Mouse (Mus musculus): ENCODE measurements around the gene Mycbp. TPM values are rescaled to one million over a fixed set of nuclear protein-coding genes. Genes with fewer than 3 reads are reported as not detected.
"Not testable (repeated sequence)": the region's sequence is repeated elsewhere in the genome, so short reads cannot be mapped to it uniquely, and the experiment has no call there.

Gene Mycbp
- polyA plus RNA-seq, 1 experiment from 2014 or later = 59.9 TPM

DNA sequence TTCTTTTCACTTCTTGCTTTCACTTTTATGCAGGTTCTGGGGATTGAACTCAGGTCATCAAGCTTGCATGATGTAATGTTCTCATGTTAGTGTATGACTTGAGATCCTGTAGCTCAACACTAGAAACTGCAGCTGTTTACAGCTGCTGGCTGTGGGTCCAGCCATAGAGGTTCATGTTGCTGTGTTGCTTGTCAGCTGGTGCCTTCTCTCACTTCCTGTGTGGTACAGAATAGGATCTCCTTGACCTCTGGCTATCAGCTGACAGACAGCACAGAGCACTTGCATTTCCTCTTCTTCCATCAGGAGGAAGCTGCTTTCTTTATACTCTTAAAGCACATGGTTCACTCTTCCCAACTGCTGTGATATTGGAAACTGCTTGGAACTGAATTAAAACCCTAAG, 23.3 kb downstream of the Mycbp start:
- DNase-seq (ENCODE audit: low spot score) (no peak), ATAC-seq (replicated peaks; ENCODE audit: low FRiP score) (no peak)
- Histone ChIP-seq H3K4me1 (replicated peaks; ENCODE audit: control insufficient read depth, insufficient read depth, low read length) (no peaks in the 10 kb centered on the region), H3K9ac (ENCODE audit: low read length) (no peak overlapping the region), H3K27ac (ENCODE audit: low read depth, low read length) (no peak overlapping the region), H3K4me2 (ENCODE audit: low read depth, low read length, severe bottlenecking) (no peak overlapping the region), H3K4me3 (ENCODE audit: low read depth, low read length) (no peak overlapping the region), H3K27me3 (ENCODE audit: control insufficient read depth, insufficient read depth, low read length) (no peaks in the 10 kb centered on the region), H3K36me3 (ENCODE audit: control insufficient read depth, insufficient read depth, low read length) (peaks cover 6% of the 10 kb centered on the region), H3K9me3 (ENCODE audit: control insufficient read depth, low read length) (no peaks in the 10 kb centered on the region)

DNA sequence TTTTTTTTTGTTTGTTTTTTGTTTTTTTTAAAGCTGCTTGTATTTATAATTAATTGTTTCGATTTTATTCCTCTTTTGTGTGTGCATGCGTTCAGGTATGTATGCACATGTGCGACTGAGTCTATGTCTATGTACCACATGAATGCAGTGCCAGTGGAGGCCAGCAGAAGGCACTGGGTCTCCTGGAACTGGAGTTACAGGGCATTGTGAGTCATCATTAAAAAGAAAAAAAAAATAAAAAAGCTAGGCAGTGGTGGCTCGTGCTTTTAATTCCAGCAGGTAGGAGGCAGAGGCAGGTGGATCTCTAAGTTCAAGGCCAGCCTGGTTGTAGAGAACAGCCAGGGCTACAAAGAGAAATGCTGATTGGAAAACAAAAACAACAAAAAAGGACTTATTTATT, 25.4 kb downstream of the Mycbp start:
- Histone ChIP-seq H3K4me2 (ENCODE audit: low read depth, low read length, severe bottlenecking) (no peak overlapping the region), H3K9ac (ENCODE audit: low read length) (no peak overlapping the region), H3K36me3 (ENCODE audit: control insufficient read depth, insufficient read depth, low read length) (peaks cover 6% of the 10 kb centered on the region), H3K27me3 (ENCODE audit: control insufficient read depth, insufficient read depth, low read length) (no peaks in the 10 kb centered on the region), H3K9me3 (ENCODE audit: control insufficient read depth, low read length) (no peaks in the 10 kb centered on the region), H3K27ac (ENCODE audit: low read depth, low read length) (no peak overlapping the region), H3K4me3 (ENCODE audit: low read depth, low read length) (no peak overlapping the region), H3K4me1 (replicated peaks; ENCODE audit: control insufficient read depth, insufficient read depth, low read length) (no peaks in the 10 kb centered on the region)
- DNase-seq (ENCODE audit: low spot score) = no peak
- 93% methylated on average over 4 of the region's 4 CpGs for WGBS
- no peak for ATAC-seq (replicated peaks; ENCODE audit: low FRiP score)

DNA sequence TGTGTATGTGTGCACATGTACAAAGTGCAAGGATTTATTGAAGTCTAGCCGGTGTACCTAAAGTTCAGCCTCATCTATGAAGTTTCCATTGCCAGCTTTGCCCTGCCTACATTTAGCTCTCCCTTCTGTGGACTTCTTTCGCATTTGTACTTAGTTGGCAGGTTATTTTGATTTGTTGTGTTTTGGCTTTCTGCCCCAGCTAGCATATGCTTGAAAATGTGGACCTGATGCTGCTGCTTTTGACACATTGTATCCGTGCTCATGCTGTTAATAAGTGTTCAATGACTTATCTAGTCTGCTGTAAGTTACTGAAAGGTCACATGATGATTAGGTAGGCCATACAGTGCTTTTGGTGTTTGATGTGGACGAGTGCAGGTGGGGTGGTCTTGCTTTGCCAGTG, 29.7 kb downstream of the Mycbp start:
- Histone ChIP-seq H3K4me2 (ENCODE audit: low read depth, low read length, severe bottlenecking) (no peak overlapping the region), H3K27ac (ENCODE audit: low read depth, low read length) (no peak overlapping the region), H3K27me3 (ENCODE audit: control insufficient read depth, insufficient read depth, low read length) (no peaks in the 10 kb centered on the region), H3K4me1 (replicated peaks; ENCODE audit: control insufficient read depth, insufficient read depth, low read length) (no peaks in the 10 kb centered on the region), H3K9me3 (ENCODE audit: control insufficient read depth, low read length) (no peaks in the 10 kb centered on the region), H3K4me3 (ENCODE audit: low read depth, low read length) (no peak overlapping the region), H3K36me3 (ENCODE audit: control insufficient read depth, insufficient read depth, low read length) (peaks cover 9% of the 10 kb centered on the region), H3K9ac (ENCODE audit: low read length) (no peak overlapping the region)
- ATAC-seq (replicated peaks; ENCODE audit: low FRiP score) = no peak
- 91% methylated on average over 4 of the region's 4 CpGs for WGBS
- DNase-seq (ENCODE audit: low spot score) = no peak

DNA sequence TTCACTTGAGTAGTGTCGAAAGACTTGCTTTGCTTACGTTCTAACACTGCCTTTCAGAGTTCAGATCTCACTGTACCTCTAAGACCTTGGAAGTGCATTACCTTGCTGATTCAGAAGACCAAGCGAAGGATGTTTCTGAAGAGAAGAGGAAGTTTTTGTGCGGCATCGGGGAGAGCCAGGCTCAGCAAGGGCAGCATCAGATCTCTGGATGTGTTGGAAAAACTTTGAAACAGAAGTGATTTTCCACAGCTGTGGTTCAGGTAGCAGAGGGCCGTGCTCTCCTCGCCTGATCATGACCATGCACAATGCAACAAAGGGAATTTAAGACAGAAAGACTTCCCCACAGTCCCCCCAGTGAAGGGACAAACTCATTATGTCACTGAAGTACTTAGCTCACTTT, 31.4 kb downstream of the Mycbp start:
- Histone ChIP-seq H3K27me3 (ENCODE audit: control insufficient read depth, insufficient read depth, low read length) (no peaks in the 10 kb centered on the region), H3K4me1 (replicated peaks; ENCODE audit: control insufficient read depth, insufficient read depth, low read length) (no peaks in the 10 kb centered on the region), H3K27ac (ENCODE audit: low read depth, low read length) (no peak overlapping the region), H3K9ac (ENCODE audit: low read length) (no peak overlapping the region), H3K9me3 (ENCODE audit: control insufficient read depth, low read length) (no peaks in the 10 kb centered on the region), H3K4me3 (ENCODE audit: low read depth, low read length) (no peak overlapping the region), H3K36me3 (ENCODE audit: control insufficient read depth, insufficient read depth, low read length) (peaks cover 5% of the 10 kb centered on the region; the same call in 1 of the 2 replicates), H3K4me2 (ENCODE audit: low read depth, low read length, severe bottlenecking) (no peak overlapping the region)
- no peak for DNase-seq (ENCODE audit: low spot score)
- no peak for ATAC-seq (replicated peaks; ENCODE audit: low FRiP score)
- WGBS = 93% methylated on average over 7 of the region's 7 CpGs

DNA sequence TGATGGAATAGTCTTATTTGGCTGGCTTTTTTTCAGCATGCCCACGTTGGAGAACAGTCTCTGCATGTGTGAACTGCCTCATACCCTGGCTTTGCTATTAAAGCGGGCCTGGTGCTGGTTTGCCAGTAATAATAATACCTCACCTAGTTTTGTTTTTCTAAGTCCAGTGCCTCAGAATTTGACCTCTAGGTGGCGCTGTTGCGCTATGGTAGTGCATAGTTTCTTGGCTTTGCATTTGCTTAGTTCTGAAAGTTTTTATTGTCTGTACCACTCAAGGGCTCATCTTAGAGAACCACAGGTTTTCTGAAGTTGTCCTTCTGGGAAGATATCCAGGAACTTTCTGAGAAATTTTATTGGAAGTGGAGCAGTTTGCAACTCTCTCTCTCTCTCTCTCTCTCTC, 35.2 kb downstream of the Mycbp start:
- Histone ChIP-seq H3K36me3 (ENCODE audit: control insufficient read depth, insufficient read depth, low read length) (peaks cover 3% of the 10 kb centered on the region; the same call in 1 of the 2 replicates), H3K9ac (ENCODE audit: low read length) (no peak overlapping the region), H3K27ac (ENCODE audit: low read depth, low read length) (no peak overlapping the region), H3K9me3 (ENCODE audit: control insufficient read depth, low read length) (no peaks in the 10 kb centered on the region), H3K4me3 (ENCODE audit: low read depth, low read length) (no peak overlapping the region), H3K27me3 (ENCODE audit: control insufficient read depth, insufficient read depth, low read length) (no peaks in the 10 kb centered on the region), H3K4me1 (replicated peaks; ENCODE audit: control insufficient read depth, insufficient read depth, low read length) (no peaks in the 10 kb centered on the region), H3K4me2 (ENCODE audit: low read depth, low read length, severe bottlenecking) (no peak overlapping the region)
- ATAC-seq (replicated peaks; ENCODE audit: low FRiP score) (no peak), DNase-seq (ENCODE audit: low spot score) (peak; percentile 87)
- 6% methylated on average over 4 of the region's 4 CpGs for WGBS

DNA sequence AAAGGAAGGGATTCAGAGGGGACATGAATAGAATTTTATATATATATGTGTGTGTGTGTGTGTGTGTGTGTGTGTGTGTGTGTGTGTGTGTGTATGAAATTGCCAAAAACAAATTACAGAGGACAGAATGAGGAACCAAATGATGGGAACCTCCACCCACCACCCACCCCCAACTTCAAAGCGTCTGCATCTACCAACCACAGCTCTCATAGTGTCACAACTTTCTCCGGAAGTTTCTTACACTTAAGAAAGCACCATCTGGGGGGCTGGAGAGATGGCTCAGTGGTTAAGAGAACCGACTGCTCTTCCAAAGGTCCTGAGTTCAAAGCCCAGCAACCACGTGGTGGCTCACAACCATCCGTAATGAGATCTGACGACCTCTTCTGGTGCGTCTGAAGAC, 36.2 kb downstream of the Mycbp start:
- 86% methylated on average over 7 of the region's 7 CpGs for WGBS
- not testable (repeated sequence) for ATAC-seq (replicated peaks; ENCODE audit: low FRiP score)

DNA sequence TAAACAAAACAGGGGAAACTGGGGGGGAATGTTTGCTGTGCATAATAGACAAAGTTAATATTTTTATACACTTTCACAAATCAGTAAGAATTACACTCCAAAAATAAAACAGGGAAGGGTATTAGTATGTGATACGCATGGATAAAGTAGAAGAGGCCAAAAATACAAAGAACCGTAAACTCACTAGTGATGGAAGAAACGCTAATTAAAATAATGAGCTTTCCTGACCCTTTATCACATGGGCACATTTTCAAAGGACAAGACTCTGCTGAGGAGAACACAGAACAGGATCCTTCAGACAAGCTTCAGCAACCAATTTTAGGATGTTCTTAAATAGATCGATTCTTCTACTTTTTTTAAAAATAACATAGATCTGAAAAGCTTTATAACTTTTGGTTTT, 42.1 kb downstream of the Mycbp start:
- DNase-seq (ENCODE audit: low spot score) = no peak
- 87% methylated on average over 4 of the region's 4 CpGs for WGBS
- H3K9me3 ChIP-seq (ENCODE audit: control insufficient read depth, low read length) = no peaks in the 10 kb centered on the region
- no peak overlapping the region for H3K4me2 ChIP-seq (ENCODE audit: low read depth, low read length, severe bottlenecking)
- no peak overlapping the region for H3K9ac ChIP-seq (ENCODE audit: low read length)
- no peak overlapping the region for H3K27ac ChIP-seq (ENCODE audit: low read depth, low read length)
- no peak overlapping the region for H3K4me3 ChIP-seq (ENCODE audit: low read depth, low read length)
- H3K4me1 ChIP-seq (replicated peaks; ENCODE audit: control insufficient read depth, insufficient read depth, low read length) = no peaks in the 10 kb centered on the region
- ATAC-seq (replicated peaks; ENCODE audit: low FRiP score) = no peak
- H3K27me3 ChIP-seq (ENCODE audit: control insufficient read depth, insufficient read depth, low read length) = no peaks in the 10 kb centered on the region
- no peaks in the 10 kb centered on the region for H3K36me3 ChIP-seq (ENCODE audit: control insufficient read depth, insufficient read depth, low read length)

More for the DNA sequence above, 36.2 kb downstream of the Mycbp start:
- not testable (repeated sequence) for H3K4me3 ChIP-seq (ENCODE audit: low read depth, low read length); DNase-seq (ENCODE audit: low spot score); H3K9me3 ChIP-seq (ENCODE audit: control insufficient read depth, low read length); H3K4me1 ChIP-seq (replicated peaks; ENCODE audit: control insufficient read depth, insufficient read depth, low read length); H3K27me3 ChIP-seq (ENCODE audit: control insufficient read depth, insufficient read depth, low read length); H3K27ac ChIP-seq (ENCODE audit: low read depth, low read length); H3K36me3 ChIP-seq (ENCODE audit: control insufficient read depth, insufficient read depth, low read length); H3K4me2 ChIP-seq (ENCODE audit: low read depth, low read length, severe bottlenecking); H3K9ac ChIP-seq (ENCODE audit: low read length)

DNA sequence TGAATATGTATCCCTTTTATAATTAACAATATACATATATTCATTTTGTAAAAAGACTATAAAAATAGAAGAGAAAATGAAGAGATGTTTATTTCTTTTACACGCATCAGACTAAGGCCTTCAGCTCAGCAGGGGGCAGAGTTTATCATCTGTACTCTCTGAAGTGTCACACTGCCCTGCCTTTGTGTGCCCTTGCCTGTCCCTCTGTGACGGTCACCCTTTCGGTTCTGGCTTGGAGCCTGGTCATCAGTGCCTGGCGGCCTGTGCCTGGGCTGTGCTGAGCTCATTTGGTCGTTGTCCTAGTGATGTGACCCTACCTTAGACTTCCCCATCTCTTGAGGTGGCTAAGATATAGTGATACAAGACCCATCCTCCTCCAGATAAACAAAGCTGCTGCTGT, 42.5 kb downstream of the Mycbp start:
- Histone ChIP-seq H3K27me3 (ENCODE audit: control insufficient read depth, insufficient read depth, low read length) (no peaks in the 10 kb centered on the region), H3K9me3 (ENCODE audit: control insufficient read depth, low read length) (no peaks in the 10 kb centered on the region), H3K9ac (ENCODE audit: low read length) (no peak overlapping the region), H3K36me3 (ENCODE audit: control insufficient read depth, insufficient read depth, low read length) (no peaks in the 10 kb centered on the region), H3K4me1 (replicated peaks; ENCODE audit: control insufficient read depth, insufficient read depth, low read length) (no peaks in the 10 kb centered on the region), H3K4me2 (ENCODE audit: low read depth, low read length, severe bottlenecking) (no peak overlapping the region), H3K4me3 (ENCODE audit: low read depth, low read length) (no peak overlapping the region), H3K27ac (ENCODE audit: low read depth, low read length) (no peak overlapping the region)
- DNase-seq (ENCODE audit: low spot score) = no peak
- WGBS = 69% methylated on average over 5 of the region's 5 CpGs
- no peak for ATAC-seq (replicated peaks; ENCODE audit: low FRiP score)

DNA sequence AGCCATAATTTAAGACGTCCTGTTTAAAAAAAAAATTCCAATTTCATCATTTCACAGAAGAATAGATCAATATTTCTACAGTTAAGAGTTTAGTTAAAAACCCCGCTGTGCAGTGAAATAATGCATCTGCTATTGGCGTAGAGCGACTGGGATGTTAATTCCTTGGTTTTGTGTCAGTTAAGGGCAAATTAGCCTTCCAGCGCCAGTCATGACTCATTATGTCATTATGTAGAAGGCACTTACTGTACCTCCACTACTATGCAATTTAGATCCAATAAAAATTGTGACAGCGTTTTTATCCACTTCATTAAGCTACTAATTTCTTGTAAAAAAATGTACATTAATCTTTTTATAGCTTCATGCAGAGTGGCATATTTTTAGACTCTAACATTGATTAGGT, 44.3 kb downstream of the Mycbp start:
- no peaks in the 10 kb centered on the region for H3K4me1 ChIP-seq (replicated peaks; ENCODE audit: control insufficient read depth, insufficient read depth, low read length)
- 86% methylated on average over 6 of the region's 6 CpGs for WGBS
- no peak overlapping the region for H3K4me2 ChIP-seq (ENCODE audit: low read depth, low read length, severe bottlenecking)
- H3K9me3 ChIP-seq (ENCODE audit: control insufficient read depth, low read length) = no peaks in the 10 kb centered on the region
- ATAC-seq (replicated peaks; ENCODE audit: low FRiP score) (no peak), DNase-seq (ENCODE audit: low spot score) (no peak)
- no peak overlapping the region for H3K9ac ChIP-seq (ENCODE audit: low read length)
- no peaks in the 10 kb centered on the region for H3K36me3 ChIP-seq (ENCODE audit: control insufficient read depth, insufficient read depth, low read length)
- H3K4me3 ChIP-seq (ENCODE audit: low read depth, low read length) = no peak overlapping the region
- H3K27ac ChIP-seq (ENCODE audit: low read depth, low read length) = no peak overlapping the region
- H3K27me3 ChIP-seq (ENCODE audit: control insufficient read depth, insufficient read depth, low read length) = no peaks in the 10 kb centered on the region
